Mouse (Mus musculus) common myeloid progenitor, adult 5-6 weeks (primary cell): ENCODE results near the gene Iqch. TPM values are rescaled to one million over a fixed set of nuclear protein-coding genes. Genes with fewer than 3 reads are reported as not detected.
A peak's percentile ranks its signal among the peaks of the same experiment; 100 is the strongest.
"Not testable (repeated sequence)": the region's sequence is repeated elsewhere in the genome, so short reads cannot be mapped to it uniquely, and the experiment has no call there.

Source experiments
- ATAC-seq: replicated peaks from 2 replicates; pipeline ENCODE4 v1.8.0; 2016; ENCODE audit warnings: low read depth, mild to moderate bottlenecking, moderate TSS enrichment, inconsistent platforms; ENCODE audit not compliant: poor library complexity, severe bottlenecking
- total RNA-seq: library from RNA; stranded (forward); fragments of 200-1000, 187-1606 nt; gene quantifications from 2 replicates; pipeline ENCODE4 v1.2.3, GENCODE M21; 2017

The Iqch gene
- total RNA-seq, 1 experiment from 2014 or later: 0.09 TPM

- ATAC-seq: no peak
These were observed 29.4 kb downstream of the Iqch start for GRCm38 (mm10) chr9:63572874-63573273.

GRCm38 (mm10) chr9:63571895-63572294, 30.4 kb downstream of the Iqch start:
- 0 out of 2 replicates have a peak, but pooled peaks have one; percentile 47 for ATAC-seq

GRCm38 (mm10) chr9:63568808-63569207, 33.5 kb downstream of the Iqch start:
- no peak for ATAC-seq

DNA sequence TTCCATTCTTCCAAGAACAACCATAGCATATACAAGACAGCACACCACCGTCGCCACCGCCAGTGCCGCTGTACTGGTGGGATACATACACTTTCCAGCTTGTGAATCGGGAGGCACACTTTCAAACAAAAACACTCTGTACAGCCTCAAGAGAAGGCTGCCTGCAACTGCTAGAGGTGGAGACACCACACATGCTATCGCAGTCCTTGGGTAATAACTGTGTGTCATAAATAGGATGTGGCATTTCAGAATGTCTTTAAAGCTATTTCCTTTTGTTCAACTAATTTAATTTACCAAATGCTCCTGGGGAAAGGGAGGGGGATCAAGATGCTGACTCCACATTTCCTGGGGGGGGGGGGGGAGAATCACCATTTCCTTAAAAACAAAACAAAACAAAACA, 34.0 kb downstream of the Iqch start:
- ATAC-seq: 0 out of 2 replicates have a peak, but pooled peaks have one; percentile 36

DNA sequence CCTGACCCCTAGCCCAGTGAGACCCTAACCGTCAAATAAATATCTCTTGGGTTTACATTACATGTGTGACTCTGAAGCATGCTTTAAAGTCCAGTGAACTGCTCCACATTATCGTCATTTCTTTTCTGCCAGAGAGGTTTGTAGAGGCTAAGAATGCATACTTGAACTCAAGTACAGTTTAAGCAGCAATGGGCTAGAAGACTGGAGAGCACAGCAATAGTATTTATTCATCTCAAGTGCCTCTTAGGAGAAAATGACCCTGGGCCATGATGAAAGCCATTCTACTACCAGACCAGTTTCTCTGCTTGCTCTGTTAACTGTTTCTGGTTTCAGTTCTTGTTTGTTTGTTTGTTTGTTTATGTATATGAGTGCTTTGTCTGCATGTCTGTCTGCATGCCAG, 38.9 kb downstream of the Iqch start:
- ATAC-seq: no peak

GRCm38 (mm10) chr9:63561931-63562330, 40.4 kb downstream of the Iqch start:
- peak; percentile 25; the same call in 1 of the 2 replicates for ATAC-seq

DNA sequence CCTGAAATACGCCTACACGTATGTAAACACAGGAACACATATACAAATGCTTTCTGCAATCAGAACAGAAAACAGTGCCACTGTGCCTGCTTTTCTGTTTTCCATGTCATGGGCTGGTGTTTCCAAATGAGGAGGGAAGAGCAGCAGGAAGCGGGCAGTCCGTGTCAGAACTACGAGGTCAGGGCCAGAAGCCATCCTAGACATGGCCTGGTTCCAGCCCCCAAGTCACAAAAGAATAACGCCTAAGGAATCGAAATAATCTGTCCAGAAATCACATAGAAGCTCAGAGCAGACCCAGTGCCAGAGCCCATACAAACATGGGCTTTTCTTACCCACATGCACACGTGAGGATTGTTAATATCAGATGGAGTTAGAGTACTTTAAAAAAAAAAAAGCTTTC, 45.4 kb downstream of the Iqch start:
- ATAC-seq: no peak

GRCm38 (mm10) chr9:63556316-63556715, 46.0 kb downstream of the Iqch start:
- ATAC-seq: no peak

GRCm38 (mm10) chr9:63555460-63555990, 46.8 kb downstream of the Iqch start:
- ATAC-seq: peak; percentile 58; the same call in 1 of the 2 replicates

GRCm38 (mm10) chr9:63553628-63554027, 48.7 kb downstream of the Iqch start:
- ATAC-seq: no peak

DNA sequence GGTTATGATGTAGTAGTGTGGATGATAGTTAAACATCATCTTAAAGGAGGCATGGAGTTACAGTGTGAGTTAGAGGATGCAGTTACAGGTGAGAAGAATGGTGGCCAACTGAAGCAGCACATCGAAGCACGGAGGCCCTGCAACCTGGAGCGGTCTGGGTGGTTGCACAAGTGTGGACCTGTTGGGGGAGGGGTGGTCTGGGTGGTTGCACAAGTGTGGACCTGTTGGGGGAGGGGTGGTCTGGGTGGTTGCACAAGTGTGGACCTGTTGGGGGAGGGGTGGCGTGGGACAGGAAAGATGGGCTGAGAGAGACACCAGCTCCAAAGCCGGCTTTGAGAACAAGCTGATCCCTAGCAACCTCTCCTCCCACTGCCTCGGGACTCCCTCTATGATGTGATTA, 51.6 kb downstream of the Iqch start:
- ATAC-seq: not testable (repeated sequence)

DNA sequence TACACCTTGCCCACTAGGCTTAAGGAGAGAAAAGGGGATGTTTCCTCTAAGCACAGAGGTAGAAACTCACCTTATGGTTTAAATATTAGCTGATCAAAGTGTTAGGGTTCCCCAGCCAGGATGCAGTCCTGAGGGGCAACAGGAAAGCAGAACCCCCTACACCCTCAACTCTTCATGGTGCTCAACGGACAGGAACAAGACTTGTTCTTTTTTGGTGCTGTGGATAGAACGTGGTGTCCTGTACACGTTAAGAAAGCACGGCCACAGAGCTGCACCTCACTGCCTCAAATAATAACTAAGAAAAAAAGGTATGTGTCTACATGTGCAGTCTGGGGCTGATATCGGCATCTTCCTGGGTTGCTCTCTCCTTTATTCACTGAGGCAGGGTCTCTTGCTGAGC, 53.3 kb downstream of the Iqch start:
- ATAC-seq: no peak

DNA sequence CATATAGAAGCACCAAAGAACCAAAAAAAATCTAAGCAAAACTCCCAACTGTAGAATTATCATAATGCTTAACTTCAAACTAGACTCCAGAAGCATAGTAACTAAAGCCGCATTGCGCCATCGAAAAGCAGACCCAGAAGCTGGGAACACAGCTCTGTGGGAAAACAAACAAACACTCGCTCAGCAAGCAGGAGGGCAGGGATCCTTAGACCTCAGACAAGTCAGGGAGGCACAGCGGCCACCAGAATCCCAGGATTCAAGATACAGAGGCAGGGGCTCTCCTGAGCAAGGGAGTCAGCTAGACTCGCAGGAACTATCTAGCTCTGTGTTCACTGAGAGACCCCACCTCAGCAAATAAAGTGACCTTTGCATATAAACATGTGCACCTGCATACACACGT, 60.4 kb downstream of the Iqch start:
- ATAC-seq: no peak

- ATAC-seq: no peak
These were observed 61.0 kb downstream of the Iqch start for GRCm38 (mm10) chr9:63541301-63541700.

GRCm38 (mm10) chr9:63537489-63537888, 64.8 kb downstream of the Iqch start:
- no peak for ATAC-seq

GRCm38 (mm10) chr9:63535042-63535441, 67.3 kb downstream of the Iqch start:
- ATAC-seq: no peak

DNA sequence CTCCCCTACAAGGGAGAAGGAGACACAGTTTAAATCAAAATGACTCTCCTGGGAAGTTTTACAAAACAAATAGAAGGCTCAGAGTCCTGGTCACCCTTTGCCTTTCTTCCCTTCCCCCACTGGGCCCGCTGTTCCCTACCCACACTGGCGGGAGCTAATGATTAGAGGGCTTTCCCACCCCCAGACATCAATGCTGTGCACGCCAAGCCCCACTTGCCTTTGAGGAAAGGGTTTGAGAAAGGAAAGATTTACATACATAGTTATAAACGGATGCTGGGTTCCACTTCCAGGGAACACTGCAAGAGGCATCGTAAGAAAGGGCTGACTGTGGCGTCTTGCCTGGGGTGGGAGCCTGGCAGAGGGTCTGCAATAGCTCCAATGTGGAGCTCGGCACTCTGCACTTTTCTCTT, 67.9 kb downstream of the Iqch start:
- ATAC-seq: no peak

DNA sequence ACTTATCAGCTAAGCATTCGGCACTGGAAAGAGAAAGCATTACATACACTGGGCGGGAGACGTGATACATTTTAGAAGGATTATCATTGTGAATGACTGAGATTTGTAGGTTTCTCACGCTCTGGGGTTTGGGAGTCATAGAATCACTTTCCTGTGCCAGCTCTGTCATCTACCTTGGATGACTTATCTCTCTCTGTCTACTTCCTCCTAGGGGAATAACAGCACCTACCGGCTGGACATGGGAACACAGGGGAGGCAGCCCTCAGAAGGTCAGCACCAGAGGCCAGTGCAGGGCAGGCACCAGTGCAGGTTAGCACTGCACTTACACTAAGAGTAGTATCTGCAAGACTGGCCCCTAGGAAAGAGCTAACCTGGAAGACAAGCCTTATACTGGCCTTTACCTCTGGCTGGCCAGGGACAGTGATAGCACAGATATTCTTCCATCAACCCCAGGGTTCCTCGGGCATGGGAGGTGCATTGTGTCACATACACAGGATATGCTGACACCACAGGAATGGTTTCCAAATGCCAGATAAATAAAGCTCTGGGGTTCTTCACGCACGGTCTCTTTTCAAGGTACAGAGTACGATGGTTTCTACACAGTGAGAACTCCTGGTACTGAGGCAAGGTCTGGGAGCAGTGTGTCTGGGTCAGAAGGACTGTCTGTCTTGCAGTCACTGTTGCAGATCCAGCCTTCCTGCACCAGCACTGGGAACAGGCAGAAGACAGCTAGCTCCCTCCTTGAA, 69.2 kb downstream of the Iqch start:
- no peak for ATAC-seq

GRCm38 (mm10) chr9:63523937-63524253, 78.4 kb downstream of the Iqch start:
- ATAC-seq: no peak

- ATAC-seq: no peak
These were observed 78.9 kb downstream of the Iqch start for GRCm38 (mm10) chr9:63523251-63523936.

DNA sequence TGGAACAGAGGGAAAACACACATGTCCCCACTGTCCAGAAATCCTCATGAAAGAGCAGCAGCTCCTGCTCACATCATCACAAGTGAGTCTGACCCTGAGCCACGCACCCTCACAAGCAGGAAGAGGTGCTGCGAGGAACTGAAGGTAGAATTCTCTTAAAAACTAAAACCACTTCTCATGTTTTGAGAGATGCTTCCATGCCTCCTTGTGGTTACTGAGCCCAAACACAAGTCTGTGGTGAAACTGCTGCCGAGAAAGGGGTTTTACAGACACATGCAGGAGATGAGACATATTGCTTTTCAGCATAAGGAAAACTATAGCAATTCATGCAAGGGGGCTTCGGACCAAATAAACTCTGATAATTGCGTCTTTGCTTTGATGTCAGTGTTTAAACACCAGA, 89.4 kb downstream of the Iqch start:
- no peak for ATAC-seq
